Mouse (Mus musculus) megakaryocyte, embryonic 14.5 days (primary cell): ENCODE measurements around the gene Ptov1.

ENCODE experiments used
- FLI1 ChIP-seq: IDR thresholded peaks from 2 replicates; pipeline ENCODE4 v1.6.1; 2012; ENCODE audit warnings: low read length, inconsistent platforms, mixed read lengths
- GATA1 ChIP-seq: IDR thresholded peaks from 3 replicates; pipeline ENCODE4 v1.6.1; 2012; ENCODE audit warnings: mixed read lengths, low read length, inconsistent platforms, borderline replicate concordance

GRCm38 (mm10) chr7:44813985-44814384 lies 55.6 kb downstream of the Ptov1 start:
- TF ChIP-seq GATA1 (no peak), FLI1 (no peak)
